Mouse (Mus musculus): ENCODE data around the gene Myo7a.

Myo7a gene

DNA sequence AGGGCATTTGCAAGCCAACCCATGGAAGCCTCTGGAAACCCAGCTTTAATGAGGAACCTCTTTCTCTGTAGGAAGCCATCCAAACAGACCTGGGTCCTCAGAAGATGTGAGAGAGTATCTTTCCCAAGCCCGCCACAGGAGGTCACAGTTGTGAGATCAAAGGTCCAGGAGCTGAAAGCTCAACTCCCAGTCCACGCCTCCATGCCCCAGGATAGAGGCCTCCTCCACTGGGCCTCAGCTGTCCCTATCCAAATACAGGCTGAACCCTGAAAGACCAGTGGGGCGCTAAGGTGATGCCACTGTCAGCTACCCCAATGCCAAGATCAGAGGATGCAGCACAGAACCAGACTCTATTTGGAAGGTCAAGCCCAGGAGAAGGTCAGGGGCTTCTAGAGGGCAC is 23.3 kb upstream of the Myo7a start:
- no peak for DNase-seq (ENCODE audit: low spot score)

DNA sequence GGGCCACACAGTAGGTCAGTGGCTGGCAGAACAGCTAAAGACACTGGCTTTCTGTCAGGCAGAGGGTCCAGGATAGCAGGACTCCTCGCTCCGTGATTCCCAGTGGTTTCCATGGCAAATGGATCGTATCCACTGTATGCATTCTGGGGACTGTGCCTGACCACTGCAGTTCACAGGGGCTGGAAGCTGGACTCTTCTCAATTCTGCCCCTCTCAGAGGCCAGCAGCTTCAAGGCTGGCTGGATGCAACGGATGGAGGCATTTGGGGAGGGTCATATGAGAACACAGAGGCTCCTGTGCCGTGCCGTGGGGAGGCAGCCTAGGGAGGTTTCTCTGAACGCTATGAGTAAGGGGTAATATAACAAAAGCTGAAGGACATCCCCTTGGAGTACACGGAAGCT is 22.9 kb upstream of the Myo7a start:
- no peak for DNase-seq (ENCODE audit: low spot score)

DNA sequence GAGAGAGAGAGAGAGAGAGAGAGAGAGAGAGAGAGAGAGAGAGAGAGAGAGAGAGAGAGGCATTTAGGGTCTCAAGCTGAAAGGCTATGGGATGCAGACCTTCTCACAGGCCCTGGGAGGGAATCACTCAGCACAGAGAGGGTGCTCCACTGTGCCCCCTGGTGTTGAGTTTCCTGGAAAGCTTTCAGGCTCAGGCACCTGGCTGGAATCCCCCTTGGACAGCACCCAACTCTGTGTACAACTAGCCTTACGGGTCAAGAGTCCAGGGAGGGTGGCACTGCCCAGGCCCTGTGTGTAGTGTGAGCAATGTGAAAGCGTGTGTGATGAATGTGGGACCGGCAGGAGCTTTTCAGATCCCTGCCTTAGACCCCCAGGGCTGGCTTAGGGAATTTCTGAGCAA is 21.9 kb upstream of the Myo7a start:
- peak; percentile 49 for DNase-seq (ENCODE audit: low spot score)

DNA sequence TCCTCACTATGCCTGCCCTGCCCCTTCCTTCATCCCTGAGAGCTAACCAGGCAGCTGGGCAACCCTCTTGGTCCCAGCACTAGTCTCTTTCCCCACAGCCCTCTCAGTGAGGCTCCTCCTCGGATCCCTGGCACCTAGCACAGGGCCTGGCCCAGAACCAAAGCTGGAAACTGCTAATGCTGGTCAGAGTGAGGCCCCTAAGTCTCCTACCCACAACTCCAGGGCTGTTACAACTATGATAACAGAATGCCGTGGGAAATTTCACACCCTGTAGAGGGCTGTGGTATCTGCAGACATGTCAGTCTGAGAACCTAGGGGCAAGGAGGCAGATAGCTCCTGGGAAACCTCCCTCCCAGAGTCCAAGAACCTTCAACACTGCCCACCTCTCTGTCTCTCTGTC is 21.3 kb upstream of the Myo7a start:
- no peak for DNase-seq (ENCODE audit: low spot score)

DNA sequence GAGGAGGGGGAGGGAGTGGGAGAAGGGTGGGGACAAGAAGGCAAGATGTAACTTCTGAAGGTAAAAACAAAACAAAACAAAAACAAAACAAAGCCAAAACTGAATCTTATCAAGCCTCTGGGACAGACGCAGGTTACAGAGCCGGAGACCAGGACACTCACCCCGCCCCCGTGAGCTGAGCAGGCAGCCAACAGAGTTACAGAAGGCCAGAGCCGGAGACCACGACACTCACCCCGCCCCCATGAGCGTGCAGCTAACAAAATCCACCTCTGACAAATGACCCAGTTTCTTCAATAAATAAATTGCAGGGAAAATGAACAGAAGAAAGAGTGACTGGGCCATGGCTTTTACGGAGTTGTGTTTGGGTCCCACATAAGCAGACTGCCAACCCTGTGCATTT is 19.9 kb upstream of the Myo7a start:
- DNase-seq (ENCODE audit: low spot score) = no peak

DNA sequence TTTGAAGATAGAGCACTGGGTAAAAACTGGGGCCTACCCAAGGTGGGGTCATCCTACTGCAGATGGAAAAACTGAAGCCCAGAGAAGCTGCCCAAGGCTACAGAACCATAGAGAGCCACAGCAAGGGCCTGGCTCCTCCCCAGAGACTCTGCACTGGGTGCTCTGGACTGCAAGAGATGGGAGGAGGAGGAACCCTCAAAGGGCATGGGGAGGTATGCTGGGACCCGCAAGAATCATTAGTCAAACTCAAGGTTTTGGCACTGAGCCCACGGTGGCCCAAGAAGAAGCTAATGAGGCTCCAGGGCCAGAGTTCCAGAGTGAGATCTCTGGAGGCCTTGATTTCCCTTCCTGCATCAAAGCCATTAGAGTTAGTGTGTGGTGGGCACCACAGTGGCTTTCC is 18.7 kb upstream of the Myo7a start:
- no peak for DNase-seq (ENCODE audit: low spot score)

DNA sequence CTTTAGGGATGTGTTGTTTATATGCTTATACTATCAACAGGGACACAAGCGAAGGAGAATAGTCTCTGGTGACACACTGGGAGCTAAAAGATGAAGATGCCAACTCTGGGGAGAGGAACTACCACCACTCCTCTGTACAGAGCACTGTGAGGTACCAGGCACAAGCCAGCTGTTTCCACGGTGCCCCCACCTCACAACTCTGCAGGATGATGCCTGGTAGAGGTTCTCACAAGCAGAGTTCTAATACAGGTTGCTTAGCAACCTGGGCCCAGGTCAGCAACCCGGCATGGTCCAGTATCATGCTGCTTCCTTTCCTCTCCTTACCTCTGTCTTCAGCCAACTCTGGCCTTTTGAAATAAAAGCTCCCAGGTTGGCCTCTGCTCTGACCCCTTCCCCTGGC is 18.3 kb upstream of the Myo7a start:
- no peak for DNase-seq (ENCODE audit: low spot score)

DNA sequence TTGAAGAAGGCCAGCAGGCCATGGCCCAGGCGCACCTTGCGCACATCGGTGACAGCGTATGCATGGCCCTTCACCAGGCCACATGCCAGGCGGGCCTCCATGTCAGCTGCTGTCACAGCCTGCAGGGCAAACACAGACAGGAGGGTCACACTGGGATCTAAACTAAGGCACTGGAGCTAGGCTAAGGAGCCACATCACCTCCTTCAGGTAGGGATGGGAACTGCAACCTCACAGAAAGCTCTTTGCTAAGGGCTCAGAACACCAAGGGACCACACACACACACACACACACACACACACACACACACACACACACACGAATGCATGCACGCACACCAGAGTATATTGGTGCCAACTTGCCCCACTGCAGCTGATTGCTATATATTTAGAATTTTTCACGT is 12.4 kb upstream of the Myo7a start:
- DNase-seq (ENCODE audit: low spot score) = no peak

DNA sequence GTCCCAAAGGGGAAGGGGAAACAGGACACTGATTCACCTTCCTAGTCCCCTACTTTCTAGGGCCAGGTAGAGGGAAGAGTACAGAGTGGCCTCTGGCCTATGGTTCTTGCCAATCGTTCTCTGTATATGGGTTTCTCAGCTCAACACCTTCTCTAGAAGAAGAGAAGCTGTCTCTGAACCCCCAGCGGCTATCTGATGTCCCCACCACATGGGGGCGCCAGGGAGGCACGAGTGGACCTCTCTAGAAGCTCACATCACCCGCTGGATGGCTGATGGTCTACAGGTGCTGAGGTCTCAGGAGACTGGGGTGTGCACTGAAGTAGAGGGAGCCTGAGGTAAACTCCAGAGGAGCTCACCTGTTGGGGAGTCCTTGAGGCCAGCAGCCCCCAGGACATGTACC is 6.1 kb upstream of the Myo7a start:
- DNase-seq (ENCODE audit: low spot score) = peak; percentile 50

DNA sequence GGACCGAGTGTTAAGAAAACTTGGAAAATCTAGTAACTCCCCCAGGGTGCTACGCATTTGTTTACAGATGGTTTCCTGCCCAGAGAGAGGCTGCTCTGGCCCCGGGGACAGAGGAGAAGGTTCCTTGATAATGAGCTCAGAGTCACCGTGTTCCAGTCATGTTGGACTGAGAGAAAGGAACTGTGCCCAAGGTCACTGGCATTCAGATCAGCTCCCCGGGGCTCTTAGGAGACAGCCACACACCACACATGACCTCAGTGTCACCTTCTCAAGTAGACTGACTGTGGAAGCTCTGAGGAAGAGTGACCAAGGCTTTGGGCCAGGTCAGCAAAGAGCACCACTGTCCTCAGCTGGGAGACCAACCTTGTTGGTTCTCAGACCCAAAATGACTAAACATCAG is 5.4 kb upstream of the Myo7a start:
- no peak for DNase-seq (ENCODE audit: low spot score)

DNA sequence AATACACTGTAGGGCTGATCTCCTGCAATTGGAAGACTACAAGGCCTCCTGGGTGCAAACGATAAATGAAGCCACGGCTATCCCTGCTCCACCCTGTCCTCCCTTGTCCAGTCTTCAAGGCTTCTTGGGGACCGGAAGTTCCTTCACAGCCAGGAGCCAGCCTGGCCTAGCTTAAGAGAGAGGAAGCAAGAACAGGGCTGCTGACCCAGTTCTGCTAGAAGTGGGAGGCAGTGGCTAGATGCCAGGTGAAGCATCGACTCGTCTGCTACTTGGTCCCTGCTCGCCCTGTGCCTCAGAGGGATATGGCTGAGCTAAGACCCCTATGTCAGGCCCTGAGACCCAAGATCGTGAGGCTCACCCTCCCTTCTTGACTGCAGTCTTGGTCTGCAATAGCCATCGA is 2.3 kb upstream of the Myo7a start:
- no peak for DNase-seq (ENCODE audit: low spot score)

DNA sequence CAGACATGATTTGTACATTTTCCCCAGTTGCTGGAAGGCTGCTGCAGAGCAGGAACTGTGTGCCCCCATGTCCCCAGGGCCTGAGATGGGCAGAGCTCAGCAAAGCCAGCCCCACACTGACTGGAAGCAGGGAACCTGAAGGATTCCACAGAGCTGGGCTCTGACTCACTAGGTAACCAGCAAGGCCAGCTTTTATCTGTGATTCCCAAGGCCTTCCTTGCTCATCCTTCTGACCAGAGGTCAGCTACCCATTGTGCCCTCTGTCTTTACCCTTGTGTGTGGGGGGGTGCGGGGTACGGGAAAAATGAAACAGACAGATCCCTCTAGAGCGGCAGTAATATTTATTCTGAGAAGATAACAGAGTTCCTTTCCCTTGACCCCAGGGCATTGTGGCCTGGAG is 1.9 kb upstream of the Myo7a start:
- no peak for DNase-seq (ENCODE audit: low spot score)

DNA sequence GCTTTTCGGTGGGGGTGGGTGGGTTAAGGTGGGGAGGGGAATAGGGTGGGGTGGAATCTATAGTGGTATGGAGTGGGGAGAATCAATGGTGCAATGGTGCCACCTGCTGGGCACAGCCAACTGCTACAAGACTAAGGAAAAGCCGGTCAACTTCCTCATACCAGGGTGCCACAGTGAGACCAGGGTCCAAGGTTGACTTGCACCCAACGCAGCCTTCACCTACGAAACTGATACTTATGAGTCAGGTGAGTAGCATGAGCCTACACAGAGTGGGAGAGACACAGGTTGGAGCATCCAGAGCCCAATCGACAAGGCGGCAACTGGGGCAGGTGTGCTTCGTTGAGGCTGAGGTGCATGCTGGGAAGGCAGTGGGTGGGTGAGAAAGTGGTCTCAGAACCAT is 1.0 kb upstream of the Myo7a start:
- peak; percentile 85 for DNase-seq (ENCODE audit: low spot score)

DNA sequence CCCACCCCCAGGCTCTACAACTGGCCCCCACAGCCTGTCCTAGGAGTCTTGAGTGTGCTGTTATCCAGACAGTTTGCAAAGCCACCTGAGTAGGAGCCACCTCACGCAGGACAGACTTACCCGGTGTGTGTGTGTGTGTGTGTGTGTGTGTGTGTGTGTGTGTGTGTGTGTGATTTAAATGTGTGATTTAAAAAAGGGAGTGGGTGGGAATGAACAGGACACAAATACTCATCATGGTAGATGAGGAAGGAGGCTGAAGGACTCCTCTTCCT is 573 bp upstream of the Myo7a start:
- DNase-seq (ENCODE audit: low spot score) = no peak

DNA sequence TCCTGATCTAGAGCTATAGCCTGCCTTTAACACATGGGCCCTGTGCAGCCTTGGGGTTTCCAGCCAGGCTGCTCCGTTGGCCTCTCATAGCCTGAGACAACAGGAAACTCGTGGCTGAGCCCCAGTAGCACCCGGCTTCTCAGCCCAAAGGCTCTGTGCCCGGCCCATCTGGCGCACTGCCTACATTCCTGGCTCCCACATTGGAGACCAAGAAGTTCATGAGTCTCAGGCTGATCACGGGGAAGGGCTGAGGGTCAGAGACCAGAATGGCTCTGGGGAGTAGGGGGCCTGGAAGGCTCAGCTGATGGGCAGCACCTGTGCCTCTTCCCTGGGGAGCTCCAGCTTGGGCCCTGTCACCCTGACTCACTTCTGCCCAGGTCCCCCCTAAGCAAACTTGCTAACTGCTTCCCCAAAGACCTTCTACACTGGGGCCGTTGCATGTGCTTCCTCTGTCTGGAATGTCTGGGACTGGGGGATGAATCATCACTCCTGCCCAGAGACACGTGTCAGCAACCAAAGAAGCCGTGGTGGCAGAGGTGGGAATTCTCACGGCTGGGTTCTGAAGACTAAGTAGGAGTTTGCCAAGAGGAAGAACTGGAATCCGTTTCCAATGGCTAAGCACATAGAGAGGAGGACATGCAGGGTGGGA is 2.2 kb downstream of the Myo7a start:
- no peak for DNase-seq (ENCODE audit: low spot score)

DNA sequence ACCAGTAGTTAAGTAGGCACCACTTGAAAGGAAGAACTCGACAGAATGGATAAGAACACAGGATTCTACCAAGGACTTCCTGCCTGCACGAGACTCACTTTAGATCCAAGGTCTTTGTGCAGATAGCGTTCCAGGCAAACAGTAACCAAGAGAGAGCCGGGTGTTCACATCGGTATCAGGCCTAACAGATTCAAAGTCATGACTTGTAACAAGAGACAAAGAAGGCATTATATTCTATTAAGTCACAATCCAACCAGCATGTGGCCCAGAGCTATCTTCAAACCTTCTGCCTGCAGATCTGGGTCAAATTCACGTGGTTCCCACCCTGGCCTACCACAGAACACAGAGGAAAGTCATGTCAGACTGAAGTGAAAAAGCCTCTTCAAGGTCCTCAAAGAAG is 4.7 kb downstream of the Myo7a start:
- no peak for DNase-seq (ENCODE audit: low spot score)

DNA sequence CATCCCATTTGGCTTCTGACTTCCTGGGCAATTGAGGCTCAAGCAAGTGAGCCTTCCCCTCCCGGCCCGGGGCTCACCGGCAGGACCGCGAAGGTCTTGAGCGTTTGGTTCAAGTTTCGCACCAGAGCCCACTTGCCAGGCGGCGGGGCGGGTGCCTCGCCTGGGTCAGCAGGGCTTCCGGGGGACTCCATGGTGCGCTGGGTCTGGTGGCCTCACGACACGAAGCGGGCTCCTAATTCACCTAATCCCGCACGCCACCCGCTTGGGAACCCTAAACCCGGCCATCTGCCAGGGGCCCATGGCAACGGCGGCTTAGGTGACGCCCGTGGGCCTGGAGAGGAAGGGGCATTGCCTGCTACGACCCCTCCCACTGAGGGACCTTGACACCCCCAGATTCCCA is 8.1 kb downstream of the Myo7a start:
- DNase-seq (ENCODE audit: low spot score) = no peak

DNA sequence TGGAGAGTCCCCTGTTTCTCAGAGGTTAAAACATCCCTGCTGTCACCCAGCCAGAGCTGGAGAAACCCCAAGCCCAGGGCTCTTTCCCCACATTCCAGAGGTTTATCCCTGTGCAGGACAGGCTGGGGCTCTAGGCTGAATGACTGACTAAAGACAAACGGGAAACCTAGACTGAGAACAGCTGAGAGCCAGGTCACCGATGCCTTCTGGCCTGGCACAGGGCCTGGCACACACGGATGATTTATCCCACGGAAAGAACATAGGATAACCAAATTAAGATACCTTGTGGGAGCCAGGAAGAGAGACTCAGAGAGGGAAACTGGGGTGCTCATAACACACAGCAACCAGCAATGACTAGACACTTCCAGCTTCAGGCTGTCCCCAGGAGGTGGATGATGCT is 9.6 kb downstream of the Myo7a start:
- no peak for DNase-seq (ENCODE audit: low spot score)

DNA sequence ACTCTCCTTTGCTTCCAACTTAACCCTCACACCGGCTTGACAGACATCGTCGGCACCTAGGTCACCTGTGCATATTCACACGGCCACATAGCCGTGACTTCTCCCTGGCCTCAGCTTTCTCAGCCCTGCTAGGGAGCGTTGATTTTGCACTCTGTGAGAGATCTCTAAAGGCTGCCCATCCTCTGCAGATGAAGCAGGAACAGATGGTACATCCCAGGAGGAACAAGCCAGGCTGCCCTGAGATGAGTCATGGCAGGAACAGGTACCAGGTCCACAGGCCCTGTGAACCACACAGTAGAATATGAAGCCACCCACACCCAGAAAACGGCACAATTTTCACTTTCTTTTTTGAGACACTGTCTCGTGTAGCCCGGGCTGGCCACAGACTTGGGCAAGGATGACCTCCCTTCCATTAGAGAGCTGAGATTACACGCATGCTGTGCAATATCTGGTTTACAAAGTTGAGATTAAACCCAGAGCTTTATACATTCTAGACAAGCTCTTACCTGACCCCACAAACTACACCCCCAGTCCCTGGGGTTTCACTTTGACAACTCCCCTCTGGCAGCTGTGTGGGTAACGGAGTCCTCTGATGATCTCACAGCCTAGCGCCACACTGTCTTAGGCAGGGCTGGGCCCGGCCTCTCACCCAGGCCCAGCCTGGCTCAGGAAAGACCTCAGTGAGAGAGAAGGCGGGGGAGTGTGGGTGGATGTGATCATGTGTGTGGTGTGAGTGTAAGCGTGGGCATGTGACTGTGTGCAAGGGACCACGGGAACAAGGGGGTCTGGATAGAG is 10.5 kb downstream of the Myo7a start:
- DNase-seq (ENCODE audit: low spot score) = no peak

DNA sequence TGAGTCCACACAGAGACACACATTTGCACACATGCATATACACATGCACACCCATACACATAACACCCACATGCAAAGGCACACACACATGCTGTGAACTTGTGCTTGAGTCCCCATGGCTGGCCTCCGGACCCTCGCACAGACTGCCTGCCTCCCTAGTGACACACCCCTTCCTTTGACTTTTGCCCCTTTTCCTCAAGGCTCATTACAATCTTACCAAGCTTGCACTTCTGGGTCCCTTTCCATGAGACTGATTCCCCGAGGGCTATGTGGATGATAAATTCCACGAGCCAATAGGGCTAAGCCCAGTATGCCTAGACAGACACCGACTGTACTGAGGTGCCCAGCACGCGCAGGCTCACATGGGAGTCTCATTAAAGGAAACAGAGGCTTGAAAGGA is 13.1 kb downstream of the Myo7a start:
- DNase-seq (ENCODE audit: low spot score) = no peak

DNA sequence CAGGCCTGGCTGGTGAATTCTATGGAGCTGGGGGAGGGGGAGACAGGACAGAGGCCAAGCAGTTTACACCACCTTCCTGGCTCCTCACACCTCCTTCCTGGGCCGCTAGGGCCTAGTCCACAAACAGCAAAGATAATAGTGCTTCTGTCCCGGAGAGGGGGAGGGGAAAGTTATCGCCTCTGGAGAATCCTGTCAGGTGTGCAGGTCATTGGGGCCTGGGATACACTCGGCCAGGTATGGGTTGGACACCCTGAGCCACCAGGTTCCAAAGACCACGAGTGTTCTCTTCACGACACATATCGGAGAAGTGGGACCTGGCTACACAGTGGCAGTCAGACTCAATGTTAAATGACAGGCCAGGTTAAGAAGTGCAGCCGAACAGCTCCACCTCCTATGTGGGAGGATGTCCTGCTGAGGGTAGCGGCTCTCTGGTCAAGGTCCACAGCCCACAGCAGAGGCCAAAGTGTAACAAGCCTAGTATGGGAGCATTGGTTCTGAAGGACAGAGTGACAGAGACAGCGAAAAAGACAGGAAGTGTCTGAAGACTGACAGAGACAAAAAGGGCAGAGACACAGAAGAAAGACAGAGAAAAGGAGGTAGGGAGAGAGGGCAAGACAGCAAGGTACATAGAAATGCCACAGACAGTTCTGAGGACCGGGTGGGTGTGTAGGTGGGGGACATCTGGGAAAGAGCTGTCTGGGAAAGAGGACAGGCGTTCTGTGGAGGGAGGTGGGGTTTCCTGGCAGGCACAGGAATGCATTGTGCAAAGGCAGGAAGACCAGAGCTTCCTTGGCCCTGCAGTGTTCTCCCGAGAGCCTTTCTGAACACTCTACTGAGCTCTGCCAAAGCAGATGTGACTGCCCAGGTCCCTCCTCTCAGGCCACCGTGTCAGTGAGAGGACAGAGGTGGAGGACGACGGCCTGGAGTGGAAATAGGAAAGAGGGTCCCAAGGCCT is 14.6 kb downstream of the Myo7a start:
- DNase-seq (ENCODE audit: low spot score) = no peak

DNA sequence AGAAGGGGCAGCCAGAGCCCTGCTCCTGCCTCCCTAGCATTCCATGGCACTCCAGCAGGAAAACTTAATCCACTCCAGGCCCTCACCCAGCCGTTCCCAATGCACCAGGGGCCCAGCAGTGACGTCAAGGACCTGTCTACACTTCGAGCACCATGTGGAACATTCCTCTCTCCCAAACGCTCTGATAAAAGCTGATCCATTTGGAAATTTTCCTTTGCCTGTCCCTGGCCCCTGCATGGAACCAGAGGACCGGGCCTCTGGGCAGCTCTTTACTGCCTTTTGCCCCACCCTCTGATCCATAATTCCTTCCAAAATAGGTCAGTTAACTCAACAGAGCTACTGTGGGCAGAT is 15.4 kb downstream of the Myo7a start:
- DNase-seq (ENCODE audit: low spot score) = no peak

All from embryo, embryonic 10 days (tissue).